In the genomic region with DNA sequence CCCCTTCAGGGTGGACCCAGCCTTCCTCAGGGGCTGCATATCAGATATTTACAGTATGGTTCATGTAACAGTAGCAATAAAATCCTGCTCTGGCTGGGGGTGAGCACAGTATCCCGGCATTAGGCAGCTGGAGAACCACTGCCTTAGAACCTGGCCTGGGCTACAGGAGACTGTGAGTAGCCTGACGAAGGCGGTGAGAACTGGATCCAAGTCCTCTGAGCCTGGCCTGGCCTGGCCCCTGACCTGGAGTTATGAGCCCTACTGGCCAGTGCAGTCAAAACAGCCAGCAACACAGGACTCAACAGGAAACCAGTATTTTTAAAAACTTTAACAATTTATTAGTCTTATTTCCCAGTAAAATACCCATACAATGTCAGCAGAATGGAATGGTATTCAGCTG, we compare ENCODE assay signal across 24 mouse cellular contexts. TPM values are rescaled to one million over a fixed set of nuclear protein-coding genes. Genes with fewer than 3 reads are reported as not detected.
"Had no signal": no experiment of that assay in that cellular context is flagged by ENCODE, and none has a peak within 500 bp of the region (broad histone marks: within the 10 kb centered on the region; RNA-seq: fewer than 3 reads in every experiment).

No protein-coding gene starts in this region.

- H3K27me3 ChIP-seq: limb, embryonic 13.5 days; liver, embryonic 12.5 days; liver, embryonic 15.5 days; lung, embryonic 15.5 days; megakaryocyte, embryonic 14.5 days; neural tube, embryonic 12.5 days; neural tube, embryonic 15.5 days; stomach, embryonic 15.5 days had no signal

- H3K4me3 ChIP-seq: layer of hippocampus, adult 2 months; limb, embryonic 10.5 days; limb, embryonic 13.5 days; liver, embryonic 12.5 days; liver, embryonic 15.5 days; lung, embryonic 15.5 days; megakaryocyte, embryonic 14.5 days; midbrain, embryonic 10.5 days; neural tube, embryonic 12.5 days; neural tube, embryonic 15.5 days; stomach, embryonic 15.5 days had no signal

- ATAC-seq: inflammation-experienced regulatory T-cells, adult 6 months; intestine, embryonic 16.5 days; liver, embryonic 12.5 days had no signal

- H3K27ac ChIP-seq: layer of hippocampus, adult 2 months; limb, embryonic 10.5 days; limb, embryonic 13.5 days; liver, embryonic 12.5 days; liver, embryonic 15.5 days; lung, embryonic 15.5 days; midbrain, embryonic 10.5 days; neural tube, embryonic 12.5 days; neural tube, embryonic 15.5 days; stomach, embryonic 15.5 days had no signal

- H3K4me2 ChIP-seq: limb, embryonic 13.5 days; liver, embryonic 12.5 days; liver, embryonic 15.5 days; lung, embryonic 15.5 days; neural tube, embryonic 12.5 days; neural tube, embryonic 15.5 days; stomach, embryonic 15.5 days had no signal

- H3K4me1 ChIP-seq: limb, embryonic 10.5 days; limb, embryonic 13.5 days; liver, embryonic 12.5 days; liver, embryonic 15.5 days; megakaryocyte, embryonic 14.5 days; midbrain, embryonic 10.5 days; neural tube, embryonic 12.5 days; stomach, embryonic 15.5 days had no signal

- H3K9me3 ChIP-seq: limb, embryonic 10.5 days; limb, embryonic 13.5 days; liver, embryonic 12.5 days; liver, embryonic 15.5 days; lung, embryonic 15.5 days; megakaryocyte, embryonic 14.5 days; midbrain, embryonic 10.5 days; neural tube, embryonic 12.5 days; neural tube, embryonic 15.5 days; stomach, embryonic 15.5 days had no signal

- H3K9ac ChIP-seq: limb, embryonic 13.5 days; liver, embryonic 12.5 days; liver, embryonic 15.5 days; lung, embryonic 15.5 days; neural tube, embryonic 12.5 days; neural tube, embryonic 15.5 days; stomach, embryonic 15.5 days had no signal

- DNase-seq: layer of hippocampus, adult 9-11 months; liver; lung, adult 18-20 months; lung, postnatal 10 days; lung, postnatal 36 days; midbrain, embryonic 14.5 days; retina, postnatal 1 day; right cerebral cortex, postnatal 25 days; spleen, adult 18-20 months; thymus, postnatal 25 days had no signal

RNA-seq across cellular contexts. Expression of a gene that starts 38.9 kb away (rescaled TPM):
- polyA plus RNA-seq: inflammation-experienced regulatory T-cells, adult 6 months; intestine, embryonic 16.5 days; limb, embryonic 10.5 days; limb, embryonic 13.5 days; liver, embryonic 12.5 days; liver, embryonic 15.5 days; lung, embryonic 15.5 days; midbrain, embryonic 10.5 days; midbrain, embryonic 14.5 days; neural tube, embryonic 15.5 days; stomach, embryonic 15.5 days had no signal

RNA-seq across cellular contexts. Expression of a gene that starts 59.6 kb away (rescaled TPM):
- polyA plus RNA-seq: large intestine, adult 2 months had no signal
